Mouse (Mus musculus) heart, embryonic 10.5 days (tissue): ENCODE measurements around the gene Rpl27. TPM values are rescaled to one million over a fixed set of nuclear protein-coding genes. Genes with fewer than 3 reads are reported as not detected.

ENCODE experiments used
- DNase-seq: peaks from one replicate; pipeline ENCODE4 v3.0.0-alpha.2; 2017; ENCODE audit warnings: low spot score
- H3K27ac ChIP-seq: fragments of 300-500 bp; sonication (generic); 2 replicates; pipeline ENCODE4 v1.5.1; 2016; ENCODE audit warnings: mild to moderate bottlenecking
- H3K27me3 ChIP-seq: fragments of 300-500 bp; sonication (generic); 2 replicates; pipeline ENCODE4 v1.6.1; 2016; ENCODE audit warnings: mild to moderate bottlenecking; ENCODE audit not compliant: poor library complexity, insufficient read depth, severe bottlenecking
- H3K36me3 ChIP-seq: fragments of 300-500 bp; sonication (generic); 2 replicates; pipeline ENCODE4 v1.6.1; 2016; ENCODE audit warnings: mild to moderate bottlenecking, moderate library complexity
- H3K4me1 ChIP-seq: fragments of 300-500 bp; sonication (generic); 2 replicates; pipeline ENCODE4 v1.6.1; 2016; ENCODE audit warnings: mild to moderate bottlenecking
- H3K4me3 ChIP-seq: fragments of 300-500 bp; sonication (generic); 2 replicates; pipeline ENCODE4 v1.5.1; 2016; ENCODE audit warnings: mild to moderate bottlenecking, moderate library complexity
- H3K9me3 ChIP-seq: fragments of 300-500 bp; sonication (generic); 2 replicates; pipeline ENCODE4 v1.6.1; 2016; ENCODE audit warnings: mild to moderate bottlenecking, moderate library complexity
- WGBS: fragments of 180-500 bp; shearing (Covaris S2); methylation state at CpG from one replicate; pipeline ENCODE4 v1.1.7; 2016; 5-methylcytosine and 5-hydroxymethylcytosine counted together
- microRNA-seq: library from miRNA; unstranded; fragments of <30 nt; microRNA quantifications from one replicate; pipeline ENCODE4, GENCODE M21; 2017
- polyA plus RNA-seq: library from polyadenylated mRNA; unstranded; fragments of >200 nt; fragmentation: Nextera tagmentation; extraction: Ambion mirVana; gene quantifications from 2 replicates; pipeline ENCODE4 v1.2.1, GENCODE M21; 2016

Gene Rpl27
- polyA plus RNA-seq, 1 experiment from 2014 or later, result 360 TPM

DNA sequence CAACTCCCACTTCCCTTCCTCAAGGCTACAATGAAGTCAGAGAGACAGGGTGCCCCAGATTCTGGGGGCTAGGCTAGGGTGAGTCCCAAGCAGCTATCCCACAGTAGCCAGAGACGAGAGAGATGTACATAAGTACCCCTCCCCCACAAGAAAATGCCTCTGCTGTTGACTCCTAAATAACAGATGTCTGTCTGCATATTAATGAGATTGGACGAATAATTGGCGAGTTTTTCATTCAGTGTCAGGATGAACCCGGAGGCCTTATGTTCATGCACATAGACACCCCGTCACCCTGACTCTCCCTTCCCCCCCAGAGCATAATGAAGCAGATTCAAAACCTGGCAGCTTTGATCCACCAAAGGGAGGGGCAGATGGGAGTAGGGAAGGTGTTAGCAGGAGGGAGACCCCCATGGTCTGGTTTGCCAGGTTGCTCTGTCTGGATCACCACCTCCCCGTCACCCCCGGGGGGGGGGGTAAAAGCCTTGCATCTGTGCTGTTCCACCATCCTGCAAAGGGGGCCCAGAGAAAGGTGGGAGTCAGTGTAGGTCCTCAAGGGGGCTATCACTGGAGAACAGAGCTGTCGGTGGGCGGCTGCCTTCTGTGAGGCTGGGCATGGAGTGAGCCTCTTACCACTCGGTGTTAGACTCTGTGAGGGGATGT, 35.6 kb downstream of the Rpl27 start:
- DNase-seq, result no peak
- Histone ChIP-seq H3K27ac (peak overlapping the region; percentile 42), H3K4me3 (no peak overlapping the region), H3K9me3 (no peaks in the 10 kb centered on the region), H3K27me3 (no peaks in the 10 kb centered on the region), H3K4me1 (peaks cover 44% of the 10 kb centered on the region), H3K36me3 (no peaks in the 10 kb centered on the region)
- WGBS, result 61% methylated on average over 10 of the region's 10 CpGs

DNA sequence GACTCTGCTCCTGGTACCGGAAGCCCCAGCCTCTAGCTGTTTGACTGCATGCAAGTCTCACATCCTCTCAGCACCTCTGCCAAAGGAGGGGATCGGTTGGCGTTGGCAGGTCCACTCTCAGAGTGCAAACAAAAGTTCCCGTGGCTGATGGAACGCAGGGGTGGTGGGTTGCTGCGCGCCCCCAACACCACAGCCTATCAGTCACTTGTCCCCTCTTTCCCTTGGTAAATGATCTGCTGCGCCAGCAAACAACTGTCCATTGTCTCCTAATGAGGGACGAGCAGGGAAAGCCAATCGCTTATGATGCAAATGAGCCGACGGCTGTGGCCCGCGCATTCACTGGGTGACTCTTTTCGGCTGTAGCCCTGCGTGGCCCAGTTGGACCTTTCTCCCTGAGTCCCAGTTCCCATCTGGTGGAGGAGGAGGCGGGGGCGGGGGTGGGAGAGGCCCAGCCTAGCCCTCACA, 37.1 kb downstream of the Rpl27 start:
- Histone ChIP-seq H3K27ac (peak overlapping the region; percentile 86), H3K27me3 (no peaks in the 10 kb centered on the region), H3K36me3 (no peaks in the 10 kb centered on the region), H3K9me3 (no peaks in the 10 kb centered on the region), H3K4me3 (peak overlapping the region; percentile 42), H3K4me1 (peaks cover 47% of the 10 kb centered on the region)
- no peak for DNase-seq
- WGBS, result 8% methylated on average over 18 of the region's 18 CpGs

DNA sequence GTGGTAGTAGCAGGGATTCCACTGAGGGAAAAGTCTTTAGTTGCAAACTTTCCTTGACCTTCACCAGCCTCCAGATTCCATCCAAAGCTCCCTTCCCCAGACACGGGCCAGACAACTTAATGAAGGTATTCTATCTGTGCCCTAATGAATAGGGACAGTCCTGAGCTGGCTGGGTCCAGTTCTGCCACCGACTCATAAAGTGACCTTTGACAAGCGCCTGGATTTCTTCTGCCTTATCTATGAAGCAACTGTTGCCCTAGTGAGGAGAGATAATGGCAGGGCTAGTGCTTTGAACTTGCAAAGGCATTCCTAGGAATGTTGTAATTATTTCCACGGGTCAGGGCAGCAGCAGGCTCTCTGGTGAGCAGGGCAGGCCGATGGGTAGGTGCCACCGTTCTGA, 38.8 kb downstream of the Rpl27 start:
- 6% methylated on average over 6 of the region's 6 CpGs for WGBS
- no peak for DNase-seq
- Histone ChIP-seq H3K36me3 (no peaks in the 10 kb centered on the region), H3K27me3 (no peaks in the 10 kb centered on the region), H3K4me1 (peaks cover 62% of the 10 kb centered on the region), H3K9me3 (no peaks in the 10 kb centered on the region), H3K4me3 (no peak overlapping the region), H3K27ac (peak overlapping the region; percentile 86)

DNA sequence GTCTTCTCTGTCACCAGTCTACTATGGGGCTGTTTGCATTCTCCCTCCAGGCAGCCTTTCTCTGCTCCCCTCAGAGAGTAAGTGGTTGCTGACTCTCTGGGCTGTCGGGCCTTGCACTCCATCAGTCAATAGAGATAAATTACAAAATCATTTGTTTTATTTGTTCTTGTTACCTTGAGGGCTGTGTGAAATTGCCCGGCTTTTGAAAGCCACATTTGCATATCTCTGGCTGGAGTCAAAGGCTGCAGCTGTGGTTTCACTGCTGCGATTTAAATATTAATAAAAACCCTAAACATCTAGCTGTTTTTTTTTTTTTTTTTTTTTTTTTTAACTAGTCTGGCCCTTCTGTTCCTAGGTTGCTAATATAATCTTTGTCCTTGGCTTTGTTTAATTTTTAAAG, 41.7 kb downstream of the Rpl27 start:
- WGBS, result 42% methylated on average over 3 of the region's 3 CpGs

DNA sequence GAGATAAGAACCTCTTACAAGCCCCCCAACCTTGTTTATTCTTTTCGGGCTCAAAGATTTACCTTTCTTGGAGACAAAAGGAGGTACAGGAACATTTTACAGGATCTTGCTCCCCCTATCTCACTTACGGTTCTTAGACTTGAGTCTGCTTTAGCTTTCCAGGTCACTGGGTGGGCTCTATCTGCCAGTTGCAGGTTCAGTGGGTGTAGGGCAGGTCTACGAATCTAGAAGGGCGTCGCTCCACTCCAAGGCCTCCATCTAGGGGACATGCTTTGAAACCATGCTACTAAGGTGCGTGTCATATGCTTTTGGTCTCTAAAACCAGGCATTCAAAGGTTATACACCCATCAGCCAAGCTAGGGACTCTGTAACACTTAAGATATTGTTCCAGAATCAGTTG, 42.1 kb downstream of the Rpl27 start:
- no peak for DNase-seq
- H3K4me3 ChIP-seq, result no peak overlapping the region
- no peaks in the 10 kb centered on the region for H3K9me3 ChIP-seq
- H3K27ac ChIP-seq, result peak overlapping the region; percentile 67; the same call in 1 of the 2 replicates
- H3K4me1 ChIP-seq, result peaks cover 50% of the 10 kb centered on the region
- H3K36me3 ChIP-seq, result peaks cover 24% of the 10 kb centered on the region
- no peaks in the 10 kb centered on the region for H3K27me3 ChIP-seq
- 65% methylated on average over 6 of the region's 6 CpGs for WGBS

More for the DNA sequence above, 41.7 kb downstream of the Rpl27 start:
- no peak for DNase-seq
- H3K27ac ChIP-seq, result 0 out of 2 replicates have a peak overlapping the region, but pooled peaks have one; percentile 56
- no peaks in the 10 kb centered on the region for H3K27me3 ChIP-seq
- H3K4me1 ChIP-seq, result peaks cover 55% of the 10 kb centered on the region
- no peaks in the 10 kb centered on the region for H3K9me3 ChIP-seq
- H3K4me3 ChIP-seq, result no peak overlapping the region
- peaks cover 20% of the 10 kb centered on the region for H3K36me3 ChIP-seq

DNA sequence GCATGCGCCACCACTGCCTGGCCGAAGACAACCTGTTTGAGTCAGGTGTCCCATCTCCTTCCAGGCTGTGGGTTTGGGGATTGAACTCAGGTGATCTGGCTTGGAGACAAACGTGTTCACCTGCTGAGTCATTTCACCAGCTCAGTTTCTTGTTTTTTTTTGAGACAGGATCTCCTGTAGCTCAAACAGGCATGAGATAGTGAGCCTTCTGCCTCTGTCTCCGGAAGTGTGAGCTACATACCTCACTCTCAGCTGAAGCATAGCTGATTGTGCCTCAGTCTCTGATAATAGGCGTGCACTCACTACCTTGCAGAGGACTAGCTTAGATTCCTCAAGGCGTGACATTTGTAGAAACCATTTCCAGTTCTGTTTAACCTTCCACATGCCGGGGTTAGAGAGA, 42.7 kb downstream of the Rpl27 start:
- WGBS, result 51% methylated on average over 7 of the region's 7 CpGs
- H3K4me3 ChIP-seq, result no peak overlapping the region
- DNase-seq, result no peak
- no peaks in the 10 kb centered on the region for H3K9me3 ChIP-seq
- no peaks in the 10 kb centered on the region for H3K27me3 ChIP-seq
- peak overlapping the region; percentile 68 for H3K27ac ChIP-seq
- peaks cover 30% of the 10 kb centered on the region for H3K36me3 ChIP-seq
- H3K4me1 ChIP-seq, result peaks cover 45% of the 10 kb centered on the region

DNA sequence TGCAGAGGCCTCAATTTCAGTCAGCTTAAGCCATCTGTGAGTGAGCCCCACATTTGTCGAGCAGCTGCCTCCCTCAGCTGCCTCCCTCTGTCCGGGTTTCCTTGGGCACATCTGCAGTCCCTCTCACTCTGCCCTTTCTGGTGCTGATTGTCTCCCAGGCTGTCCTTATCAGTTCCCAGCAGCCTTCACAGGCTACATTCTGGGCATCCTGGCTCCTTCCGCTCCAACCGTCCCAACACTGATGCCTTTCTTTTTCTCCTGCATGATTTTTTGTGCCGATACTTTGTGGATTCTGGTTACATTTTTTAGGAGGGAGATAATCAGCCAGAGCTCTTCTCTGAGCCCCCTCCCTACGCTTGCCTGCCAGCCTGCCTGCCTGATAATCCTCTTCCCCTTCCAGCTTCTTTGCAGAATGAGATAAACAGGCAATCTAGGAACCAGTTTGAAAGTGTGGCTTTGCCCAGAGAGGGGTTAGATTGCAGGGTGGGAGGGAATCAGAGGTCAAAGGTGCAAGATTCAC, 43.5 kb downstream of the Rpl27 start:
- Histone ChIP-seq H3K27ac (peak overlapping the region; percentile 68), H3K4me1 (peaks cover 37% of the 10 kb centered on the region), H3K4me3 (peak overlapping the region; percentile 24; the same call in 1 of the 2 replicates), H3K27me3 (no peaks in the 10 kb centered on the region), H3K36me3 (peaks cover 36% of the 10 kb centered on the region), H3K9me3 (no peaks in the 10 kb centered on the region)
- peak; percentile 89 for DNase-seq
- WGBS, result 11% methylated on average over 6 of the region's 6 CpGs

DNA sequence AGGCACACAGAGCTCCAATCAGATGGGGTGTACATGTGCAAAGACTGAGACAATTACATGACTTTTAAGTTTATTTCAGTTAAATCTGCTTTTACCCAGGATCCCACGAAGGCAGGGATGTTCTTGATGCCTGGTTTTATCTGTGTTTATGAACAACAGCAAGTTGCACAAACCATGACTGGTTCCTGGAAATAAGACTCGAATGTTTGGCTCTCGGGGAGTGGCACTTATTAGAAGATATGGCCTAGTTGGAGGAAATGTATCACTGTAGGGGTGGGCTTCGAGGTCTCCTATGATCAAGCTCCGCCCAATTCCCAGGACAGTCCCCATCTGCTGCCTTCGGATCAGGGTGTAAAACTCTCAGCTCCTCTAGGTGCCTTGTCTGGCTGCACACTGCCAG, 44.0 kb downstream of the Rpl27 start:
- H3K9me3 ChIP-seq, result no peaks in the 10 kb centered on the region
- no peak for DNase-seq
- peak overlapping the region; percentile 68; the same call in 1 of the 2 replicates for H3K27ac ChIP-seq
- WGBS, result 52% methylated on average over 6 of the region's 6 CpGs
- H3K36me3 ChIP-seq, result peaks cover 40% of the 10 kb centered on the region
- H3K4me1 ChIP-seq, result peaks cover 32% of the 10 kb centered on the region
- H3K27me3 ChIP-seq, result no peaks in the 10 kb centered on the region
- H3K4me3 ChIP-seq, result no peak overlapping the region

Small RNA genes lying within 50 kb of the gene (microRNA-seq; reads per million reads assigned to microRNA genes)
- gene Mir6929, result 2.8 reads per million, percentile 3 among the genes with 10 or more reads in this experiment

Other genes starting within 250 kb of the Rpl27 start
- gene Ezh1, start 215.8 kb upstream of the Rpl27 start, polyA plus RNA-seq, result 12.9 and 13.3 TPM in 2 replicates
- 166 and 202 TPM in 2 replicates for gene Ramp2, start 196.3 kb upstream of the Rpl27 start, polyA plus RNA-seq
- gene Vps25, start 188.6 kb upstream of the Rpl27 start, polyA plus RNA-seq, result 130 and 137 TPM in 2 replicates
- 13.9 and 14.8 TPM in 2 replicates for gene Wnk4, start 181.7 kb upstream of the Rpl27 start, polyA plus RNA-seq
- 0.79 and 1.6 TPM in 2 replicates for gene Cntd1, start 163.3 kb upstream of the Rpl27 start, polyA plus RNA-seq
- 189 and 198 TPM in 2 replicates for gene Coa3, start 163.2 kb upstream of the Rpl27 start, polyA plus RNA-seq
- gene Becn1, start 140.0 kb upstream of the Rpl27 start, polyA plus RNA-seq, result 148 and 165 TPM in 2 replicates
- gene Psme3, start 126.1 kb upstream of the Rpl27 start, polyA plus RNA-seq, result 151 and 177 TPM in 2 replicates
- gene Aoc2, start 117.2 kb upstream of the Rpl27 start, polyA plus RNA-seq, result 1.3 and 1.4 TPM in 2 replicates
- gene Aoc3, start 111.7 kb upstream of the Rpl27 start, polyA plus RNA-seq, result 0.06 and 0.14 TPM in 2 replicates
- gene G6pc, start 74.7 kb upstream of the Rpl27 start, polyA plus RNA-seq, result not detected in 2 replicates
- 60.4 and 66.6 TPM in 2 replicates for gene Aarsd1, start 24.7 kb upstream of the Rpl27 start, polyA plus RNA-seq
- gene Gm27029, start 17.5 kb upstream of the Rpl27 start, polyA plus RNA-seq, result 18.5 and 26.1 TPM in 2 replicates
- 16.1 and 18.3 TPM in 2 replicates for gene Rundc1, start 17.2 kb upstream of the Rpl27 start, polyA plus RNA-seq
- 57.6 and 95.1 TPM in 2 replicates for gene Ptges3l, start 17.0 kb upstream of the Rpl27 start, polyA plus RNA-seq
- gene Ifi35, start 6.1 kb downstream of the Rpl27 start, polyA plus RNA-seq, result 9.4 and 9.8 TPM in 2 replicates
- 34.2 and 42.7 TPM in 2 replicates for gene Rnd2, start 22.7 kb downstream of the Rpl27 start, polyA plus RNA-seq
- 33.1 and 41.1 TPM in 2 replicates for gene Vat1, start 23.9 kb downstream of the Rpl27 start, polyA plus RNA-seq
- 13.4 and 14.9 TPM in 2 replicates for gene Brca1, start 109.7 kb downstream of the Rpl27 start, polyA plus RNA-seq
- 54.1 and 64.6 TPM in 2 replicates for gene Nbr1, start 109.9 kb downstream of the Rpl27 start, polyA plus RNA-seq
- gene Tmem106a, start 139.9 kb downstream of the Rpl27 start, polyA plus RNA-seq, result 2.7 and 3.0 TPM in 2 replicates
- gene Gm11634, start 157.0 kb downstream of the Rpl27 start, polyA plus RNA-seq, result not detected in 2 replicates
- gene Rdm1, start 184.9 kb downstream of the Rpl27 start, polyA plus RNA-seq, result 24.0 and 26.8 TPM in 2 replicates
- gene Arl4d, start 223.2 kb downstream of the Rpl27 start, polyA plus RNA-seq, result 10.3 and 10.9 TPM in 2 replicates